Mouse (Mus musculus): ENCODE measurements around the gene Gm973. TPM values are rescaled to one million over a fixed set of nuclear protein-coding genes. Genes with fewer than 3 reads are reported as not detected.

The Gm973 gene
- total and polyA plus RNA-seq, 3 experiments, result 0.23 TPM; not detected in 2

GRCm38 (mm10) chr1:59538381-59538780 lies 22.3 kb downstream of the Gm973 start:
- Histone ChIP-seq H3K27me3 (ENCODE audit: control insufficient read depth in 1 of 2, insufficient read depth in 2 of 2, low read length in 2 of 2) (peaks cover 14 to 21% of the 10 kb centered on the region in 2 experiments), H3K4me1 (ENCODE audit: control insufficient read depth in 1 of 2, insufficient read depth in 2 of 2, low read length in 2 of 2) (no peaks in the 10 kb centered on the region), H3K4me3 (ENCODE audit: control insufficient read depth in 1 of 2, insufficient read depth in 1 of 2, low read depth in 2 of 2, low read length in 2 of 2) (no peak overlapping the region), H3K36me3 (ENCODE audit: control insufficient read depth in 1 of 2, insufficient read depth in 2 of 2, low read length in 2 of 2) (no peaks in the 10 kb centered on the region), H3K9ac (ENCODE audit: control insufficient read depth, low read depth, low read length, poor library complexity, severe bottlenecking) (no peak overlapping the region), H3K27ac (ENCODE audit: control insufficient read depth, low read depth, low read length) (no peak overlapping the region), H3K9me3 (replicated peaks; ENCODE audit: insufficient read depth, low read length) (no peaks in the 10 kb centered on the region), H3K79me2 (ENCODE audit: control insufficient read depth, insufficient read depth, low read length, poor library complexity) (no peaks in the 10 kb centered on the region)
- no peak for TF ChIP-seq NELFE (IDR thresholded peaks at IDR 0.05; ENCODE audit: low read depth, low read length)
- TF ChIP-seq POLR2AphosphoS5 (IDR thresholded peaks at IDR 0.05; ENCODE audit: borderline replicate concordance, low read depth, low read length), result no peak
- TF ChIP-seq POLR2AphosphoS2 (IDR thresholded peaks at IDR 0.05; ENCODE audit: low read length), result no peak
- TF ChIP-seq KAT2A (conservative IDR thresholded peaks at IDR 0.05; ENCODE audit: low read depth, low read length), result no peak
- no peak for TF ChIP-seq CTCF (IDR thresholded peaks at IDR 0.05 in 2 of 3, conservative IDR thresholded peaks at IDR 0.05 in 1 of 3; ENCODE audit: control insufficient read depth in 1 of 3, insufficient read depth in 1 of 3, low read depth in 2 of 3, low read length in 3 of 3, poor library complexity in 1 of 3, severe bottlenecking in 1 of 3)
- TF ChIP-seq RAD21 (IDR thresholded peaks at IDR 0.05; ENCODE audit: low read depth, low read length), result no peak
- no peak for TF ChIP-seq MYC (IDR thresholded peaks at IDR 0.05; ENCODE audit: low read depth, low read length)
- TF ChIP-seq MAFK (IDR thresholded peaks at IDR 0.05; ENCODE audit: borderline replicate concordance, low read depth, low read length), result no peak
- TF ChIP-seq TCF12 (IDR thresholded peaks at IDR 0.05; ENCODE audit: low read depth, low read length), result no peak
- TF ChIP-seq MYB (IDR thresholded peaks at IDR 0.05; ENCODE audit: low read depth, low read length), result no peak
- TF ChIP-seq MAX (IDR thresholded peaks at IDR 0.05; ENCODE audit: low read length), result no peak
- no peak for TF ChIP-seq GABPA (IDR thresholded peaks at IDR 0.05; ENCODE audit: low read depth, low read length)
- TF ChIP-seq USF1 (IDR thresholded peaks at IDR 0.05; ENCODE audit: low read depth, low read length), result no peak
- no peak for TF ChIP-seq E2F4 (IDR thresholded peaks at IDR 0.05; ENCODE audit: borderline replicate concordance, low read depth, low read length)
- TF ChIP-seq UBTF (IDR thresholded peaks at IDR 0.05; ENCODE audit: borderline replicate concordance, insufficient read depth, low read depth, low read length), result no peak
- no peak for DNase-seq (ENCODE audit: low read depth, low spot score)

GRCm38 (mm10) chr1:59540537-59541148 lies 24.6 kb downstream of the Gm973 start:
- no peak for TF ChIP-seq USF2 (IDR thresholded peaks at IDR 0.05; ENCODE audit: borderline replicate concordance in 1 of 2, insufficient read depth in 1 of 2, low read depth in 1 of 2, low read length in 2 of 2)
- TF ChIP-seq JUND (IDR thresholded peaks at IDR 0.05; ENCODE audit: low read depth, low read length), result no peak
- no peak for TF ChIP-seq POLR2AphosphoS2 (IDR thresholded peaks at IDR 0.05; ENCODE audit: low read length)
- TF ChIP-seq MYB (IDR thresholded peaks at IDR 0.05; ENCODE audit: low read depth, low read length), result no peak
- no peak for TF ChIP-seq MAFK (IDR thresholded peaks at IDR 0.05; ENCODE audit: borderline replicate concordance, low read depth, low read length)
- no peak for TF ChIP-seq MYC (IDR thresholded peaks at IDR 0.05; ENCODE audit: low read depth, low read length)
- no peak for TF ChIP-seq E2F4 (IDR thresholded peaks at IDR 0.05; ENCODE audit: borderline replicate concordance, low read depth, low read length)
- TF ChIP-seq MEF2A (IDR thresholded peaks at IDR 0.05; ENCODE audit: extremely low read depth, insufficient replicate concordance, low read depth, low read length, poor library complexity, severe bottlenecking), result no peak
- no peak for TF ChIP-seq GABPA (IDR thresholded peaks at IDR 0.05; ENCODE audit: low read depth, low read length)
- TF ChIP-seq SIN3A (IDR thresholded peaks at IDR 0.05; ENCODE audit: low read length), result no peak
- Histone ChIP-seq H3K36me3 (ENCODE audit: control insufficient read depth in 1 of 2, insufficient read depth in 2 of 2, low read length in 2 of 2) (no peaks in the 10 kb centered on the region), H3K9ac (ENCODE audit: control insufficient read depth, low read depth, low read length, poor library complexity, severe bottlenecking) (no peak overlapping the region), H3K79me2 (ENCODE audit: control insufficient read depth, insufficient read depth, low read length, poor library complexity) (no peaks in the 10 kb centered on the region), H3K4me3 (ENCODE audit: control insufficient read depth in 1 of 2, insufficient read depth in 1 of 2, low read depth in 2 of 2, low read length in 2 of 2) (no peak overlapping the region), H3K9me3 (replicated peaks; ENCODE audit: insufficient read depth, low read length) (no peaks in the 10 kb centered on the region), H3K27me3 (ENCODE audit: control insufficient read depth in 1 of 2, insufficient read depth in 2 of 2, low read length in 2 of 2) (peaks cover 7 to 14% of the 10 kb centered on the region in 2 experiments), H3K4me1 (ENCODE audit: control insufficient read depth in 1 of 2, insufficient read depth in 2 of 2, low read length in 2 of 2) (peaks cover 0 to 3% of the 10 kb centered on the region in 2 experiments; a peak in 1 of 4 replicates), H3K27ac (ENCODE audit: control insufficient read depth, low read depth, low read length) (no peak overlapping the region)
- no peak for DNase-seq (ENCODE audit: low read depth, low spot score)

Measured in MEL (cell line).